Mouse (Mus musculus) retina, postnatal 7 days (tissue): Measurements from ENCODE around the gene Rdh9.

Experiments used
- DNase-seq: peaks from one replicate; pipeline ENCODE4 v3.0.0-alpha.2; 2012; ENCODE audit warnings: low read depth, low spot score

Gene Rdh9

GRCm38 (mm10) chr10:127840776-127841175 is 64.6 kb downstream of the Rdh9 start:
- DNase-seq, result no peak
